Mouse (Mus musculus) C2C12 (cell line): ENCODE data around the gene Olfr877. TPM values are rescaled to one million over a fixed set of nuclear protein-coding genes. Genes with fewer than 3 reads are reported as not detected.
A peak's percentile ranks its signal among the peaks of the same experiment; 100 is the strongest.

Experiments used
- H3K27me3 ChIP-seq: one replicate; pipeline ENCODE4 v1.6.1; 2011; ENCODE audit not compliant: control insufficient read depth, insufficient read depth, insufficient read length
- H3K36me3 ChIP-seq: one replicate; pipeline ENCODE4 v1.6.1; 2011; ENCODE audit not compliant: control insufficient read depth, insufficient read depth
- H3K4me3 ChIP-seq: one replicate; pipeline ENCODE4 v1.5.1; 2011; ENCODE audit warnings: mild to moderate bottlenecking, control low read depth; ENCODE audit not compliant: poor library complexity, insufficient read depth, severe bottlenecking
- H3K79me2 ChIP-seq: one replicate; pipeline ENCODE4 v1.6.1; 2011; ENCODE audit not compliant: control insufficient read depth, insufficient read depth
- H3K79me3 ChIP-seq: one replicate; pipeline ENCODE4 v1.6.1; 2011; ENCODE audit warnings: low read depth, control low read depth
- H3ac ChIP-seq: one replicate; pipeline ENCODE3; 2011; ENCODE audit warnings: low read depth; ENCODE audit not compliant: control insufficient read depth, insufficient read length
- CEBPB ChIP-seq: IDR thresholded peaks from one replicate; pipeline ENCODE4 v1.6.1; 2011; ENCODE audit warnings: low read depth, mild to moderate bottlenecking, control low read depth, moderate library complexity
- CTCF ChIP-seq: IDR thresholded peaks from one replicate; pipeline ENCODE4 v1.5.1; 2011; ENCODE audit not compliant: control insufficient read depth, insufficient read depth, insufficient read length
- FOSL1 ChIP-seq: IDR thresholded peaks from one replicate; pipeline ENCODE4 v1.8.0; 2011; ENCODE audit warnings: mild to moderate bottlenecking, low read length; ENCODE audit not compliant: poor library complexity, insufficient read depth, severe bottlenecking
- MAX ChIP-seq: IDR thresholded peaks from one replicate; pipeline ENCODE4 v1.6.1; 2011; ENCODE audit warnings: mild to moderate bottlenecking, control low read depth
- MYOD1 ChIP-seq: IDR thresholded peaks from one replicate; pipeline ENCODE4 v1.6.1; 2011; ENCODE audit warnings: low read depth; ENCODE audit not compliant: control insufficient read depth, insufficient read length
- MYOG ChIP-seq: IDR thresholded peaks from one replicate; pipeline ENCODE4 v1.6.1; 2011; ENCODE audit not compliant: control insufficient read depth, insufficient read length; ENCODE audit errors: extremely low read depth
- USF1 ChIP-seq: IDR thresholded peaks from one replicate; pipeline ENCODE4 v1.6.1; 2011; ENCODE audit warnings: low read depth, mild to moderate bottlenecking, control low read depth, moderate library complexity
- polyA plus RNA-seq: library from polyadenylated mRNA; unstranded; fragments of >200 nt; fragmentation: generic; extraction: Trizol; gene quantifications from one replicate; pipeline ENCODE4 v1.2.1, GENCODE M21; 2012; ENCODE audit warnings: missing spikeins

Gene Olfr877
- polyA plus RNA-seq, 1 experiment = not detected

- Histone ChIP-seq H3K4me3 (no peak overlapping the region), H3K79me2 (no peaks in the 10 kb centered on the region), H3K27me3 (no peaks in the 10 kb centered on the region), H3ac (no peak overlapping the region), H3K79me3 (no peaks in the 10 kb centered on the region), H3K36me3 (no peaks in the 10 kb centered on the region)
- TF ChIP-seq USF1 (no peak), CEBPB (peak; percentile 83), MAX (no peak)
These were observed 20.7 kb upstream of the Olfr877 start for GRCm38 (mm10) chr9:37833341-37833740.

GRCm38 (mm10) chr9:37849267-37849666 lies 4.8 kb upstream of the Olfr877 start:
- no peaks in the 10 kb centered on the region for H3K27me3 ChIP-seq
- H3K4me3 ChIP-seq = no peak overlapping the region
- H3ac ChIP-seq = no peak overlapping the region
- H3K79me2 ChIP-seq = no peaks in the 10 kb centered on the region
- H3K79me3 ChIP-seq = no peaks in the 10 kb centered on the region
- no peaks in the 10 kb centered on the region for H3K36me3 ChIP-seq
- TF ChIP-seq MYOD1 = no peak
- TF ChIP-seq CEBPB = no peak
- no peak for TF ChIP-seq MAX
- no peak for TF ChIP-seq USF1
- no peak for TF ChIP-seq FOSL1
- no peak for TF ChIP-seq CTCF
- no peak for TF ChIP-seq MYOG

- Histone ChIP-seq H3K36me3 (no peaks in the 10 kb centered on the region), H3ac (no peak overlapping the region), H3K27me3 (no peaks in the 10 kb centered on the region), H3K79me2 (no peaks in the 10 kb centered on the region), H3K79me3 (no peaks in the 10 kb centered on the region), H3K4me3 (no peak overlapping the region)
- TF ChIP-seq USF1 (no peak), CEBPB (no peak), MAX (no peak), CTCF (no peak), MYOD1 (no peak), MYOG (no peak), FOSL1 (no peak)
These were observed 9.3 kb downstream of the Olfr877 start for GRCm38 (mm10) chr9:37863325-37863724.

GRCm38 (mm10) chr9:37870246-37870645 lies 16.2 kb downstream of the Olfr877 start:
- no peaks in the 10 kb centered on the region for H3K79me3 ChIP-seq
- TF ChIP-seq FOSL1 = no peak
- no peak for TF ChIP-seq MAX
- TF ChIP-seq USF1 = no peak
- no peak for TF ChIP-seq MYOG
- TF ChIP-seq CTCF = no peak
- no peak for TF ChIP-seq CEBPB
- TF ChIP-seq MYOD1 = no peak

GRCm38 (mm10) chr9:37871097-37871496 lies 17.0 kb downstream of the Olfr877 start:
- Histone ChIP-seq H3K36me3 (no peaks in the 10 kb centered on the region), H3ac (no peak overlapping the region), H3K4me3 (no peak overlapping the region), H3K27me3 (no peaks in the 10 kb centered on the region), H3K79me3 (no peaks in the 10 kb centered on the region), H3K79me2 (no peaks in the 10 kb centered on the region)
- TF ChIP-seq FOSL1 = no peak
- TF ChIP-seq USF1 = no peak
- TF ChIP-seq CEBPB = no peak
- no peak for TF ChIP-seq CTCF
- TF ChIP-seq MAX = no peak
- TF ChIP-seq MYOG = no peak
- TF ChIP-seq MYOD1 = no peak

More at GRCm38 (mm10) chr9:37870246-37870645, 16.2 kb downstream of the Olfr877 start:
- Histone ChIP-seq H3ac (no peak overlapping the region), H3K4me3 (no peak overlapping the region), H3K36me3 (no peaks in the 10 kb centered on the region), H3K79me2 (no peaks in the 10 kb centered on the region), H3K27me3 (no peaks in the 10 kb centered on the region)

GRCm38 (mm10) chr9:37871536-37871935 lies 17.5 kb downstream of the Olfr877 start:
- H3K79me3 ChIP-seq = no peaks in the 10 kb centered on the region
- H3K4me3 ChIP-seq = no peak overlapping the region
- H3K27me3 ChIP-seq = no peaks in the 10 kb centered on the region
- no peaks in the 10 kb centered on the region for H3K36me3 ChIP-seq
- H3ac ChIP-seq = no peak overlapping the region
- no peaks in the 10 kb centered on the region for H3K79me2 ChIP-seq
- no peak for TF ChIP-seq MAX
- no peak for TF ChIP-seq CEBPB
- TF ChIP-seq MYOG = no peak
- TF ChIP-seq FOSL1 = no peak
- TF ChIP-seq CTCF = no peak
- no peak for TF ChIP-seq USF1
- TF ChIP-seq MYOD1 = no peak
